Comparison of ENCODE assay signal across 22 mouse cellular contexts in genomic region chr7:90588318-90588717, GRCm38 (mm10).
DNase-seq lines count a peak whose midpoint lies in the region; ATAC-seq and TF ChIP-seq lines count a peak whose summit lies in the region.
"Had no signal": no experiment of that assay in that cellular context is flagged by ENCODE, and none has a peak within 500 bp of the region (broad histone marks: within the 10 kb centered on the region; RNA-seq: fewer than 3 reads in every experiment).

No protein-coding gene starts in this region.

- H3K9me3 ChIP-seq in kidney, embryonic 14.5 days (ENCODE audit: control insufficient read depth, low read length) = no peaks in the 10 kb centered on the region
- H3K9me3 ChIP-seq in kidney, embryonic 15.5 days (replicated peaks) = no peaks in the 10 kb centered on the region
- no peaks in the 10 kb centered on the region for H3K9me3 ChIP-seq in kidney, embryonic 16.5 days (ENCODE audit: low read length)
- H3K9me3 ChIP-seq in kidney, postnatal 0 days (replicated peaks; ENCODE audit: low read length) = no peaks in the 10 kb centered on the region
- H3K9me3 ChIP-seq: G1E had no signal

- H3K4me3 ChIP-seq in kidney, embryonic 14.5 days (ENCODE audit: low read length) = no peak overlapping the region
- H3K4me3 ChIP-seq in kidney, embryonic 15.5 days (replicated peaks) = no peak overlapping the region
- no peak overlapping the region for H3K4me3 ChIP-seq in kidney, embryonic 16.5 days (ENCODE audit: low read length)
- no peak overlapping the region for H3K4me3 ChIP-seq in kidney, postnatal 0 days (replicated peaks; ENCODE audit: low read depth, low read length)

- no peak for DNase-seq in kidney, postnatal 10 days
- no peak for DNase-seq in kidney, adult 9 months
- DNase-seq in kidney, postnatal 25 days = no peak
- DNase-seq in kidney, postnatal 0 days (ENCODE audit: low spot score) = peak; percentile 8
- DNase-seq in kidney, postnatal 4 days = no peak
- DNase-seq: adrenal gland, adult 2 months; adrenal gland, adult 8-10 months; adrenal gland, postnatal 10 days; adrenal gland, postnatal 14 days; adrenal gland, postnatal 25 days; adrenal gland, postnatal 36 days; B cell, adult 2 months; cerebellum, adult 11 months; cerebellum, adult 11-12 months had no signal

- H3K4me1 ChIP-seq in kidney, embryonic 14.5 days (ENCODE audit: control insufficient read depth, insufficient read depth, low read length) = no peaks in the 10 kb centered on the region
- H3K4me1 ChIP-seq in kidney, embryonic 15.5 days = no peaks in the 10 kb centered on the region
- H3K4me1 ChIP-seq in kidney, embryonic 16.5 days (ENCODE audit: insufficient read depth, low read length) = no peaks in the 10 kb centered on the region
- no peaks in the 10 kb centered on the region for H3K4me1 ChIP-seq in kidney, postnatal 0 days (replicated peaks; ENCODE audit: insufficient read depth, low read length)

- no peak overlapping the region for H3K27ac ChIP-seq in kidney, embryonic 14.5 days (ENCODE audit: low read depth, low read length)
- H3K27ac ChIP-seq in kidney, embryonic 15.5 days = no peak overlapping the region
- no peak overlapping the region for H3K27ac ChIP-seq in kidney, embryonic 16.5 days (ENCODE audit: low read length)
- no peak overlapping the region for H3K27ac ChIP-seq in kidney, postnatal 0 days

- no peaks in the 10 kb centered on the region for H3K27me3 ChIP-seq in kidney, embryonic 14.5 days (ENCODE audit: control insufficient read depth, insufficient read depth, low read length)
- H3K27me3 ChIP-seq in kidney, embryonic 15.5 days = no peaks in the 10 kb centered on the region
- H3K27me3 ChIP-seq in kidney, embryonic 16.5 days (ENCODE audit: insufficient read depth, low read length) = no peaks in the 10 kb centered on the region
- H3K27me3 ChIP-seq in kidney, postnatal 0 days (ENCODE audit: insufficient read depth, low read length) = no peaks in the 10 kb centered on the region
- H3K27me3 ChIP-seq: CH12.LX, Patski had no signal

- H3K36me3 ChIP-seq in kidney, embryonic 14.5 days (ENCODE audit: control insufficient read depth, insufficient read depth, low read length) = no peaks in the 10 kb centered on the region
- no peaks in the 10 kb centered on the region for H3K36me3 ChIP-seq in kidney, embryonic 15.5 days
- no peaks in the 10 kb centered on the region for H3K36me3 ChIP-seq in kidney, embryonic 16.5 days (ENCODE audit: insufficient read depth, low read length)
- H3K36me3 ChIP-seq in kidney, postnatal 0 days (ENCODE audit: insufficient read depth, low read length) = no peaks in the 10 kb centered on the region
- H3K36me3 ChIP-seq: G1E had no signal

- H3K4me2 ChIP-seq in kidney, embryonic 14.5 days (replicated peaks; ENCODE audit: low read depth, low read length) = no peak overlapping the region
- no peak overlapping the region for H3K4me2 ChIP-seq in kidney, embryonic 15.5 days
- H3K4me2 ChIP-seq in kidney, embryonic 16.5 days (replicated peaks; ENCODE audit: low read depth, low read length) = no peak overlapping the region
- no peak overlapping the region for H3K4me2 ChIP-seq in kidney, postnatal 0 days (ENCODE audit: low read length)

- peak; percentile 75; the same call in 1 of the 2 replicates for ATAC-seq in kidney, embryonic 14.5 days (ENCODE audit: low FRiP score, low TSS enrichment)
- peak; percentile 70; the same call in 1 of the 2 replicates for ATAC-seq in kidney, embryonic 15.5 days (replicated peaks; ENCODE audit: low FRiP score)
- ATAC-seq in kidney, embryonic 16.5 days (ENCODE audit: low FRiP score, low TSS enrichment) = peak; percentile 54; the same call in 1 of the 2 replicates
- no peak for ATAC-seq in kidney, postnatal 0 days (replicated peaks; ENCODE audit: low FRiP score, low read depth)
- ATAC-seq: activated CD4-positive, CD25-positive, alpha-beta regulatory T cell, adult 4 months; CD4-positive, CD25-positive, alpha-beta regulatory T cell, adult 4 months; Patski had no signal

- 33% methylated on average over 1 of the region's 1 CpGs for WGBS in kidney, embryonic 14.5 days
- 46% methylated on average over 1 of the region's 1 CpGs for WGBS in kidney, embryonic 15.5 days
- 41% methylated on average over 1 of the region's 1 CpGs for WGBS in kidney, embryonic 16.5 days
- WGBS in kidney, postnatal 0 days = 28% methylated on average over 1 of the region's 1 CpGs

- no peak for TF ChIP-seq CTCF in kidney, postnatal 0 days (IDR thresholded peaks at IDR 0.05; ENCODE audit: low read depth)

- H3K9ac ChIP-seq in kidney, embryonic 14.5 days (ENCODE audit: low read depth, low read length) = no peak overlapping the region
- no peak overlapping the region for H3K9ac ChIP-seq in kidney, embryonic 15.5 days
- no peak overlapping the region for H3K9ac ChIP-seq in kidney, embryonic 16.5 days (replicated peaks; ENCODE audit: low read length)
- no peak overlapping the region for H3K9ac ChIP-seq in kidney, postnatal 0 days (ENCODE audit: low read depth, low read length)
